Mouse (Mus musculus) MN1 (cell line): ENCODE data around the gene Foxo3.

ENCODE experiments used
- DNase-seq: peaks from one replicate; pipeline ENCODE4 v3.0.0-alpha.2; 2016; ENCODE audit warnings: low spot score

Gene Foxo3

DNA sequence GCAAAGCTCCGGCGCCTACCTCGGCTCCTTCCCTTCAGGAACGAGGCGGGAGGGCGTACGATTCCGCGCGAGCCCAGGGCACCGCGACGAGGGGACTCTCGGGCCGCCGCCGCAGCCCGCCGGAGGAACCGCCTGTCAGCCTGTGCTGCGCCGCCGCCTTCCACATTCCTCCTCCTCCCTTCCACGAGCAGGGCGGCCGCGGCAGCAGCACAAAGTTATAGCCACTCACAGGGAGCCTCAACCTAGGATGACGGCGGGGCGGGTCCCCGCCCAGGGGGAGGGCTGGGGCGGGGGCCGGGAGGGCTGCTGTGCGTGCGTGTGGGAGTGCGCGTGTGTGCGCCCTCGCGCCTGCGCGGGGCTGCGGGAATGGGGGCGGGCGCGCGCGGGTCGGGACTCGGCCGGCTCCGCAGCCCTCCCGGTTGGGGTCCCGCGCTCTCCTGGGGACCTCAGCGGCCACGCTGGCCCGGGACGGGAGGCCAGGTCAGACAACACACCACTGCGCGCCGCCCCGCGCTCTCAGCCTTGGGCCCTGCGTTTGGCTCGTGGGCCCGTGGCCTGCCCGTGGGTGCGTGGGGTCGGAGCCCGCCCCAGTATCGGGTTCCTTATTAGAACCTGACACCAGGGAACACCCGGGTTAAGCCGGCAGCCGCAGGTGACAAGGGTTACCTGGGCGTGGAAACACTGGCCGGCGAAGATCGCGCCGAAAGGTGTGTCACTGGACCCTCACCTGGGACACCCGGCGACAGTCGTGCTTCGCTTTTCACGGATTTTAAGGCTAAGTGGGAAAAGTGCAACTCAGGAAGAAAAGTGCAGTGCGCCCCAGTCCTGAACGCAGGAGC is at the start of gene Foxo3:
Foxo3 (minus strand) TSS at position 249 of the 839 bp plus-strand sequence.
- DNase-seq = peak; percentile 96

DNA sequence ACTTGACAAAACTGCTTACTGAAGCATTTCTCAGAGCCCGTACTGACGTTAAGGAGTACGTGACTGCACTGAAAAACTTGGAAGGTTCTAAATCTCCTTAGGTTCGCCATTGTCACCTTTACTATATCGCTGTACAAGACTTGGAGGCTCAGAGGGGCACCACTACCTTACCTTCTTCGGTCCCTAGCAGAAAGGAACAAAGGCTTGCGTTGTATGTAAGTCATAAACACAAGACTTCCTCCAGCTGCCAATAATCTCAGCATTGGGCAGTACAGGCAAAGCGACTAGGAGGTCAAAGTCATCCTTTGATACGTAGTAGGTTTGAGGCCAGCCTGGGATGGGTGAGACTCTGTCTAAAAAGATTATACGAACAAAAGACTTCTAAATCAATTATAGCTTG is 48.8 kb upstream of the Foxo3 start:
- no peak for DNase-seq

GRCm38 (mm10) chr10:42323978-42324377 is 47.4 kb upstream of the Foxo3 start:
- no peak for DNase-seq

GRCm38 (mm10) chr10:42313222-42313786 is 36.7 kb upstream of the Foxo3 start:
- no peak for DNase-seq

GRCm38 (mm10) chr10:42312557-42312956 is 36.0 kb upstream of the Foxo3 start:
- no peak for DNase-seq

DNA sequence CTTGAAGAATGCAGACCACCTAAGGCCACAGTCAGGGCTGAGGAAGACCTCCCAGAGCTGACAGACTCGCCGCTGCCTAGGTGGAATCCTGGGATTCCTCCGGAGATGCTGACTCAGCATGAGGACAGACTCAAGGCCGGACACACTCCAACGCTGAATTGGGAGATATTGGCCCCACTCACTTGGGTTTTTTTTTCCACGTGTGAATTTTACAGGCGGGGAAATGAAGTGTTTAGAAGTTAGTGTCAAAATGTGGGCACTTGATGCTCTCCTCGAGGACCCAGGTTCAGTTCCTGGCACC is 32.1 kb upstream of the Foxo3 start:
- no peak for DNase-seq

DNA sequence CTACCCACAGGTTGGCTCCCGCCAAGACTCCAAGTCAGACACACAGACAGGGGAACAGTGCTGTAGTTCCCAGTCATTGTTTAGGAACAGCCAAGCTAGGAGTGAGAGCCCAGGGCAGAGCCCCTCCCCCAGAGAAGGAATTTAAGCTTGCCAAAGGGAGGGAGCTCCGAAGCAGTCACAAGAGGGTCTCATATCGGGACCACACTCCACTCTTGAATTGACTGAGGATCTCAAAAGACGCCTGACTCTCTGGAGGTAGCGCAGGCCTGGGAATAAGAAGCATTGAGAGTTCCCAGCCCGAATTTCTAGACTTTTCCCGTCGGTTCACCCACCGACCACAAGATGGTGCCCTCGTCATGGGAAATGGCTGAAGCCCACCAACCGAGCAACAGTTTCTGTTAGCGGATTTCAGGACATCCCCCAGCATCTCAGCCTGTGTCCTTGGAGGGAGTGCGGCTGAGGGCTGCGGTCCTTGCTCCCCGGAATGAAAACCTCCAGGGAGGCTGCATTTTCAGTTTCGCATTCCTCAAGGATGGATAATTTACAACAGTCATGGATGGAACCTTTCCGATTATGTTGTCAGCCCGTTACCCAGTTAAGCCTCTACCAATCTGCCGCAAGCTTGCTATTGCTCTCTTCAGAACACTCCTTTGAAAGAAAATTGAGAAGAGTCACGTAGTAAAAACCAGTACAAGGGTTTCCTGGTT is 31.6 kb upstream of the Foxo3 start:
- peak; percentile 79 for DNase-seq

- DNase-seq = no peak
These were observed 29.9 kb upstream of the Foxo3 start for GRCm38 (mm10) chr10:42306422-42306821.

- no peak for DNase-seq
These were observed 24.2 kb upstream of the Foxo3 start for GRCm38 (mm10) chr10:42300805-42301204.

GRCm38 (mm10) chr10:42299967-42300366 is 23.4 kb upstream of the Foxo3 start:
- DNase-seq = peak; percentile 40

DNA sequence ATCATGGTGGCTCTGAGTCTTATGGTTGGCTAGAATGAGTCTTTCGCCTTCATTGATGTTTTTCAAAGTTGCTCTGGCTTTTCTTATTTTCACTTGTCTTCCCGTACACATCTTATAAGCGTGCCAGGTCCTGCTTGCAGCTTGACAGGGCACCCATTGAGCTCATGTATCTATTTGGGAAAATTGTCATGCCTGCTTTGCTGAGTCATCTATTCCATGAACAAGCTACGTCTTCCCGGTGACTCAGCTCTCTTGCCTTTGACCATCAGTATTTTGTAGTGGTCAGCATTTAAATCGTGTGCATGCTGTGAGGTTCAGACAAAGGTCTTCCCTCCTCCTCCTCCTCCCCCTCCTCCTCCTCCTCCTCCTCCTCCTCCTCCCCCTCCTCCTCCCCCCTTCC is 22.9 kb upstream of the Foxo3 start:
- peak; percentile 57 for DNase-seq

DNA sequence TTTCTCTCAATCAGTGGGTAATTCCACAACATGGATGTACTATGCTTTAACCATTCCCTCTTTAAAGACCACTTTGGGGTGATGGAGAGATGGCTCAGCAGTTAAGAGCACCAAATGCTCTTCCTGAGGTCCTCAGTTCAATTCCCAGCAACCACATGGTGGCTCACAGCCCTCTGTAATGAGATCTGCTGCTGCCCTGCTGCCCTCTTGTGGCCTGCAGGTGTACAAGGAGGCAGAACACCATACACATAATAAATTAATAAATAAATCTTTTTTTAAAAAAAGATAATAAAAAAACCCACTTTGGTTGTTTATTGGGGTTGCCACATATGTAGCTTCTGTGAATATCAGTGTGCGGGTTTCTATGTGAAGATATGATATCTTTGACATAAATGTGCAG is 21.4 kb upstream of the Foxo3 start:
- DNase-seq = no peak

- no peak for DNase-seq
These were observed 20.6 kb upstream of the Foxo3 start for GRCm38 (mm10) chr10:42297109-42297508.

DNA sequence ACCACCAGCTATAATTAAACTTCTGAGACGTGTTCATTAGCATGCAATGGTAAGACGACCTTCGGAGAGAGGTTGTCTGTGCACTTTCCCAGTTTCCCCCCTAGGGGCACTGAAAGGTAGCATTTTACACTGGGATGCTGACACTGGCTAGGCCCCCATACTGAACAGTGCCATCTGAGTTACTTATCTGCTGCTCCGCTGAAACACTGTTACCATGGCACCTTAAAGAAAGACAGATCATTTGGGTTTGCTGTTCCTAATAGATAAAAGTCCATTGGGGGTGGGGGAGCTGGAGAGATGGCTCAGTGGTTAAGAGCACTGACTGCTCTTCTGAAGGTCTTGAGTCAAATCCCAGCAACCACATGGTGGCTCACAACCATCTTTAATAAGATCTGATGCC is 20.0 kb upstream of the Foxo3 start:
- no peak for DNase-seq

GRCm38 (mm10) chr10:42295028-42295427 is 18.5 kb upstream of the Foxo3 start:
- DNase-seq = peak; percentile 90

- peak; percentile 6 for DNase-seq
These were observed 17.8 kb upstream of the Foxo3 start for GRCm38 (mm10) chr10:42294392-42294791.

DNA sequence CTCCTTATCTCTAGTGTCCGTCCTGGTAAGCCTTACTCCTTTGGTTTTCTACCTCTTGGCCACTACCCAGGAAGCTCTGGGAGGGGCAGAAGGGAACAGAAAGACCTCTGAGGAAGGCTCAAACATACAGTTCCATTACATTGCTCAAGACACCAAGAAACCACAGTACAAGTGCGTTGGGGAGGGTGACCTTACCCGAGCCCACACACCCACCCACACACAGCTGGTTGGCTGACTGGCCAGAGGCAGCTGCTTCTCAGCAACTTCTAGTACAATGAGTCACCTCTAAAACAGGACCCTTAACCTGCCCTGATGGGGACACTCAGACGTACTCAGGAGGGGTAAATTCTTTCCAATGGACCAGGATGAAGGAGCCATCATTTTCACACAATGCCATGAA is 17.3 kb upstream of the Foxo3 start:
- peak; percentile 15 for DNase-seq

DNA sequence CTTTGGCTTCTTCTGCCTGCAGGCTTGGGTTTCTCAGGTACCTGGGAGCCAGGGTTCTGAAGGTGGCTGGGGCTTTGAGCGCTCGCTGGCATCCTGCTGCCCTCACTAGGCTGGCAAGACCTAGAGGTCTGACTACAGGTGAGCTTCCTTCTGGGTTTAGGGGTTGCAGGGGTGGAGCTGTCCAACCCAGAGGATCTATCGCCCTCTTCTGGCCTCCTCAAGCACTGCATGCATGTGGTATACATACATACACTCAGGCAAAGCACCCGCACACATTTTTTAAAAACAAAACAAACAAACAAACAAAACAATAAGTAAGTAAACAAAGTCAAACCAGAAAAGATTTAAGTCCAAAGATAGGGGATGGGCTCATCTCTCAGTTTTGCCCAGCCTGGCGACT is 14.8 kb upstream of the Foxo3 start:
- peak; percentile 47 for DNase-seq

DNA sequence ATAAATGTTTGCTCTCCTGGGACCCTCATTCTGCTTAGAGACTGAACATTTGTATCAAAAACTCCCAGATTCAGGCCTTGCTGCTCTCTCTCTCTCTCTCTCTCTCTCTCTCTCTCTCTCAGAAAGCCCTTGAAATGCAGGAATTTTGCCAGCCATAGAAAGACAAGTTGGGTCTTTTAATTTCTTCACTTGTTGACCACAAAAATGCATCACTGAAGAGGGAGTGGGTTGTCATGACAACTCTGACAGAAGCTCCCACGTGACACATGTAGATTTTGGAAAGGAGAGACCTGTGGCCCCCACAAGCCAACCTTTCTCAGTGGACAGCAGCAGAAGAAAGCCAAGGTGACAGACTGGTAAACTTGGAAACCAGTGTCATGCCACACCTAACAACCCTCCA is 11.1 kb upstream of the Foxo3 start:
- no peak for DNase-seq

GRCm38 (mm10) chr10:42278307-42278850 is 1.8 kb upstream of the Foxo3 start:
- DNase-seq = no peak

DNA sequence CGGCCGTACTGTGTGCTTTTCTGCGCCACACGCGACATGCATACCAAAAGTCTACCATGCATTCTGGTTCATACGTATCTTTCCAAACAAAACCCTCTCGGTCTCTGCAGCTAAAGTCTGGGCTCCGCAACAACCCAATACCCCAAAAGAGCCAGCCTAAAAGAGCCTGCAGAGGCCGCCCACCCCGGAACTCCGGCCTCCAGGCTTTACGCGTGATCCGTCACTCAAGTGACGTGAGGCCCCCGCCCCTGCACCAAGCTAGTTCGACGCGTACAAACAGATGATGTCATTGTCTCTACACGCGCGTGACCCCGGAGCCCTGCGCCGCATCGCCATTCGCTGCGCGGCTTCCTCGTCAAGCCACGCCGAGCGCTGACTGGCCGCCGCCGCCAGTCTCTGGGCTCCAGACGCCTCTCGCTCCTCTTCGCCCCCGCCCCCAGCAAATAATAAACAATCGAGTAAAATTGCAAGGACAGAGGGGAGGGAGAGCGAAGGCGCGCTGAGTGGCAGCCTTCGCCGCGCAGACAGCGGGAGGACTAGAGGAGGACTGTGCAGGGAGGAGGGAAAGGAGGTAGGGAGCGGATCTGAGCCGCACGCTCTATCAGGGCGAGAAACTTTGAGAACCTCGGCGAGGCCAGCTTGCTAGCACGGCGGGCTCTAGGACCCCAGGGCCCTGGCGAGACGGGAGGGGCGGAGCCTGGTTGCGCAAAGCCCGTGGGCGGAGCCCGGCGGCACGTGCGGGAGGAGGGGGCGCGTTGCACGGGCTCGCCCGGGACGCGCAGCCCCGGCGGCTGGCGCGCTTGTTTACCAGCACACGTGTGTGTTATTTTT is 1.1 kb upstream of the Foxo3 start:
- DNase-seq = peak; percentile 100

- DNase-seq = peak; percentile 83
These were observed 569 bp downstream of the Foxo3 start for GRCm38 (mm10) chr10:42275871-42276501.
